Mouse (Mus musculus) bone marrow macrophage, adult 2 months (primary cell): ENCODE measurements at regions not wholly inside any gene's neighbourhood (a gene's known extent, or its start where the extent isn't known, plus 50 kb on each side); places are given as distances from the start of the nearest gene placed in this dataset.

Experiments used
- CTCF ChIP-seq: IDR thresholded peaks from 2 replicates; pipeline ENCODE4 v1.5.1; 2012; ENCODE audit warnings: low read depth, mild to moderate bottlenecking, low read length, moderate library complexity
- POLR2A ChIP-seq: IDR thresholded peaks from 2 replicates; pipeline ENCODE4 v1.6.1; 2012; ENCODE audit warnings: mild to moderate bottlenecking, low read depth, low read length, borderline replicate concordance

- no peak for TF ChIP-seq CTCF
- no peak for TF ChIP-seq POLR2A
These were observed 182.7 kb upstream of the Smim15 start for GRCm38 (mm10) chr13:107861384-107862134.
